Mouse (Mus musculus): ENCODE data around the gene Slc22a16.

DNA sequence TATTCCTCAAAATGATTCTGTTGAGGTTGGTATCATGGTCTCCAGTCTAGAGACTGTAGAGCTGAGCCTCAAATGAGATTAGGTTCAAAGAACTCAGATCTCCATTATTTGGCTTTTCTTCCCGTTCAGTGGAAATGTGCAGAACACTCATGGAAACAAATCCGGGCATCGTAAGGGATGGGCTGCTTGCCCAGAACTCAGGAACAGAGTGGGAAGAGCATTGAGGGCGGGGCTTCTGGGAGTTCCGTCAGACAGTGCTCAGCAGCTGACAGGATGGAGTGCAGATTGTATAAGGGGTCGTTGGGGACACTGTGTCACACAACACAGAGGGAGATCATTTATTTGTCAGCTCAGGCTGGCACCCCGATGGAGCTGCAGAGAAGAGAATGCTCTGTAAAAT is 22.1 kb downstream of the Slc22a16 start:
- TF ChIP-seq CTCF (conservative IDR thresholded peaks at IDR 0.05; ENCODE audit: insufficient read depth, insufficient read length, low read depth, low read length) (no peak), POLR2A (IDR thresholded peaks at IDR 0.05; ENCODE audit: low read depth, low read length) (no peak)
